Mouse (Mus musculus) CD4-positive, CD25-positive, alpha-beta regulatory T cell, adult 4 months (primary cell): ENCODE data around the gene Arnt2. TPM values are rescaled to one million over a fixed set of nuclear protein-coding genes. Genes with fewer than 3 reads are reported as not detected.

ENCODE experiments used
- ATAC-seq: one replicate; pipeline ENCODE4 v1.8.0; 2017
- polyA plus RNA-seq, 2 experiments: library from polyadenylated mRNA; unstranded; fragments of 100-300 nt; shearing (Covaris generic); gene quantifications; one replicate each; pipeline ENCODE4 v1.2.1; 2017

The Arnt2 gene
- polyA plus RNA-seq, 2 experiments from 2014 or later, result 3.6 to 4.8 TPM

DNA sequence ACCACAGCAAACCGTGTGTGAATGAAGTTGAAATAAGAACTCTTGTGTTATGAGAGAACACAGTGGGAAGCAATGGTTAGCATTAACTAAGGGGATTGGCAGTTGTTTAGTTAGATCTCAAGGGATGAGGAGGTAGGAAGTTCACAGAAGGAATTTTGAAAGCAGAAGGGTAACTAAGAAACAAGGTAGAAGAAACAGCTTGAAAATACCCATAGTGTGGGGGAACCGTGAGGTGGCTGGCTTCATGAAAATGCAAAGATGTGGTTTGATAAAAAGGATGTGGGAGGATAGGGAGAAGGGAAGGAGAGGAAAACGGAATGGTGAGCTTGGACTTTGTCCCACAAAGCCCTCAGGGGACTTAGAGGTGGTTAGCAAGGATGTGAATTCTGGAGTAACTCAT lies 125.0 kb downstream of the Arnt2 start:
- no peak for ATAC-seq

DNA sequence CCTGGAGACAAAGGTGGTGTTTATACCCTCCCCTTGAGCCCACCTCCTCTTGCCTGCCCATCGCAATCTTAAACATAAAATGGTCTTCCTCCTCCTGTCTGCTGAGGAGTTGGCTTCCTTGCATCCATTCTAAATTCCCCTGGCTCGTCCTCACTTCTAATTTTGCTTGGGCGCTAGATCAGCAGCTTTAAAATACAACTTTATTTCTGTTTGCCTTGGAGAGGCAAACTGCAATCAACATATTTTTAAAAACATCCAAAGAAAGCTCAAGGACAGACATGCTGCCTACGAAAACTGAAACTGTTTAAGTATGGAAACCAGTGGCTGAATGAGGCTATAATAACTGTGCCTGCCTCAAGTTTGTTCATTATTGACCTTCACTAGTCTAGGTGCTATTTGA lies 127.7 kb downstream of the Arnt2 start:
- no peak for ATAC-seq

DNA sequence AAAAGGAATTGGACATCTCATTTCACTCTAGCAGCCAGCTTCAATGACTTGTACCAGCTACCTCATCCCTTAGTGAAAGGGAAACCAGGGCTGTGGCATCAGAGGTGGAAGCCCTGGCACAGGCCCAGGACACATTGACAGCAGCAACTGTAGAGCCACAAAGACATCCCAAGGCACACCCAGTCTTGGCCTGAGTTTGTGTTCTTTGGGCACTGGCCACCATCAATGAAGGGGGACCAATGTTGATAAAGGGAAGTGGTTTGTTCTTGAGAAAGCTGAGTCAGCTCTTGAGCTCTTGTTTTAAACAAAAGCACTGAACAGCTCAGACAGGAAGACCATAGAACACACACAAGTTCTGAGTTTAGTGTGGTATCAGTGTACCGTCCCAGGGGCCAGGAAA lies 130.7 kb downstream of the Arnt2 start:
- ATAC-seq, result no peak

DNA sequence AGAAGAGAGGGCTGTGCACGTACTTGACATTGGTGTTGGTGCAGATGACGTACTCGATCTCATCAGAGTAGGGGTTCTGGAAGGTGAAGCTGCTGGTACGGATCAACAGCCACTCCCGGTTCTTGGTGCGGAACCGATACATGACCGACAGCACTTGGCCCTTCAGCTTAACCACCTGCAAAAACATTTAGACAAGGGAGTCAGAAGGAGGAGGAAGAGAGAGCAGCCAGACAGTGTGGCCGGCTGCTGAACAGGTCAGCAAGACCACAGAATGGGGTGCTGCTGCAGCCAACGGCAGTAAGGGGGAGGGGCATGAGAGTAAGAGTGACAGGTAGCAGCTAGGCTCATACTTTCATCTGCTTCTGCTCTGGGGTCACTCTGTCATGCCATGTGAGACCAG lies 134.7 kb downstream of the Arnt2 start:
- no peak for ATAC-seq

DNA sequence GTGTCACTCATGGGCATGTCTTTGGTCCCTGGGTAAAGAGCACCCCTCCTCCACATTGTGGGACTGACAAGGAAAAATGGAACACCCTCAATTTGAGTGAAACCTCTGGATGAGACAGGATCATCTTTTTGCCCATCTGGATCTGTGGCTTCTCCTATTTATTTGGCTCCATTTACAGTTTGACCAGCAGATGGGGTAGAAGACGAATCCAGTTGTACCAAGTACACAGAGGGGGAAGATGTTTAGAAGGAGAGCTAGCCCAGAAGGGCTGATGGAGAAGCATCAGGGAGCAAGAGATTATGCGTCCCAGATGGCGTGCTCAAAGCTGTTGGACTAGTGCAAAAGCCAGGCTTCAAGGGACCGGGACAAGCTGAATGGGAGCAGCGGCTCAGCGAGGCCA lies 136.0 kb downstream of the Arnt2 start:
- ATAC-seq, result no peak

DNA sequence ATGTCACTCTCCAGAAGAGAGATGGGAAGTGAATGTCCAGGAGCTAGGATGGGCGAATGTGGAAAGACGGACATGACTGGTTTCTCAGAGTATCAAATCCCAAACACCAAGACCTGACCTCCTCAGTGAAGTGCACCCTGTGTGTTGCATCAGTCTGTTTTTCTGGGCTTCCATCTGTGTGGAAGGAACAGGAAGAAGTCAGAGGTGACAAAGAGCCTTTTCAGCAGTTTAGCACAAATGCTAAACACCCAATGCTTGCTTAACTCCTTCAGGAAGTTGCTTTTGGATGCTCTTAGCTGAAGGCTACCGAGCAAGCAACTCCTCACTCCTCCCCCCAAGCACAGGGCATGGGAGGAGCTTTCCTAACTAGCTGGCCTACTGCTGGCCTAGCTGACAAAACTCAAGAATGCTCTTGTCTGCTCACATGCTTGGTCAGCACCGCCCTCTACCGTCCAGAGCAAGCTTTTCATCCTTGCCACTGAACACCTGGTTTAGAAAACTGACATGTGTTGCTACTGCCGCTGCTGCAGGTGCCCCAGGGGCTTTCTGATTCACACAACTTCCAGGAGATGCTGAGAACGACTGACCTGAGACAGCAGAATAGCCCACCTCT lies 137.7 kb downstream of the Arnt2 start:
- peak; percentile 93 for ATAC-seq

DNA sequence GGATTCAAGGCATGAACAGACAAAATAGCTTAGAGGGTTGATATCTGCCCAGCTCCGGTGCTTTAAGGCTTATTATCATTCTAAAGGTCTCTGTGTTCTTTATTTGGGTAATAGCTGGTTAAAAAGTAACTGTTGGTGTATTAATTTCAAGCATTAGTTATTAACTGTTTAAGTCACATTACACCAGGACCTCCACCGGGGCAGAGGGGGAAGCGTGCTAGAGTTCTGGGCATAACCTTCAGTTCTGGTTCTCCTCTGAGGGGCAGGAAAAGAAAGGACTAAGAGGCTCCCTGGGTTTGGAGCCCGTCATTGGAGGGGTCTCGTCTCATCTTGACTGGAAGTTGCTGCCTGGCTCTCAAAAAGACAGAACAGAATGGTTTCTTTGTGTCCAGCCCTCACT lies 138.5 kb downstream of the Arnt2 start:
- no peak for ATAC-seq

DNA sequence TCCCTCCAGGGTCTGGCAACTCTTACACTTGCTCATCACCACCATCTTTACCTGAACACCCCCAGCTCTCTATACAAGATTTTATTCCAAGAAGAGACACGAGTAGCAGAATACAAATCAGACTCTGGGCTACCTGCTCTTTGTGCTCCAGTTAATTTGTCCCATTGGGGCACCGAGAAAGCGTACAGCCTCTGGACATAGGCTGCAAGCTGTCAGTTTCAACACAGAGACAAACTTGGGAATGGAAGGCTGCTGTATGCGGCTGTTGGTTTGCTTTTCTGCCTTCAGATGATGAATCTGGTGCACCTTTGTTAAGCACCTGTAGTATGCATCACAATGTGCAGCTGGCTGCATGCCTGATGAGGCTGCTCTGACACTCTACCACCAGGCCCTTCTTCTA lies 146.5 kb downstream of the Arnt2 start:
- ATAC-seq, result no peak

DNA sequence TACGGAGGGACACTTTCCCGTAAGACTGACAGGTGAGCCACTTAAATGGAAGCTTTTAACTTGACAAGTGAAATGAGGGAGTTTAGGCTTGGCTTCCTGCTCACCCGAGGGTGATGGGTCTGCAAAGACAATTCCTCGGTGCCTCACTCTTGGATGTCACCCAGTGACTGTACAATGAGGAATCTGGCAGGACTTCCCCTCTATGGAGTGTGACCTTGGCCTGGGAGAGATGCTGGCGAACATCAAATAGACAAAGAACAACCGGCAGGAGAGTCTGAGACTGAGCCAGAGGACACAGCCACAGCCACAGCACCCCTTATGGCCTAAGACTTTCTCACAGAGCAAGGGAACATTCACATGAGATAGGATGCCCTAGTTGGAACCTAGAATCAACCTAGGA lies 148.6 kb downstream of the Arnt2 start:
- ATAC-seq, result no peak

DNA sequence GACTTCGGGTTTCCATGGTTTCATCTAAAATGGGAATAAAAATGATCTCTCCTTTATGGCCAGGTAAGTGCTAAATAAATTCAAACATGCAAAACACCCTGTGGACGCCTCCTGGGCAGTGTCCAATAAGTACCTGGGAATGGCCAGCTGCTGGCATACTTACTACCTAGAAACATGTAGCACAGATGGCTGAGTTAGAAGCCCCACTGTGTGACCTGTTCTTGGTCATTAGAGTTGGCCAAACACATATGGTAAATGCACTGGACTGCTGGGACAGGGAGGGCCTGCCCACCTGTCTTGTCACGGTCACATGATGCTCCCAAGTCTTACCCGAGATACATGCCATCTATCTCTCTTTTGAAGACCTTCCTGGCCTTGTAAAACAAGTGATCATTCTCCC lies 149.6 kb downstream of the Arnt2 start:
- no peak for ATAC-seq

DNA sequence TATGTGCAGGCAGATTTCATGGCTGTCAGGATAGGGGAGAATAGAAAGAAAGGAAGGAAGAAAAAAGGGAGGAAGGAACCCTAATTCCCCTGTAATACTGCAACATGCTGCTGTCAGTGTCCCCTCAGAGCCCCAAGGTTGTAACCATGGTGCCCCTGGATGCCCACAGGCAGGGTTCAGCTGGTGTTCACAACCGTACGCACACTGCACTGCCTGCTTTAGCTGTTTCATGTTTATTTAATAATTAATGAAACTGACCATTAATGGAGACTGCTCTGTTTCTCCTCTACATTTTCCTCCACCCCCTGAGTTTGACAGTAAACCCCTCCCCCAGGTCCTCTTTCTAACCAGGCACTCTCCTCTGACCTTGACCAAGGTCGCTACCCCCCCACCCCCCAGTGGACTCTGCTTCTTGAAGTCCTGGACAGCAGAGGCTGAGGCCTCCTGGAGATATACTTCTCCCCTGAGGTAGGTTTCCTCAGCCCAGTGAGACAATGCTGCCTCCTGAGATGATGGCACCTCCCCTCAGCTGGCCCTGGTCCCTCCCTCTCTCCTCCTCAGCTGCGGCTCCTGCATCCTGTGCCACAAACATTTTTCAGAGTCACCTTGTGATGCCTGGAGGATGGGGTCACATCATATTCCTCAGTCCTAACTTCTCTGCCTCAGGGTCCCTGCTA lies 150.5 kb downstream of the Arnt2 start:
- no peak for ATAC-seq

DNA sequence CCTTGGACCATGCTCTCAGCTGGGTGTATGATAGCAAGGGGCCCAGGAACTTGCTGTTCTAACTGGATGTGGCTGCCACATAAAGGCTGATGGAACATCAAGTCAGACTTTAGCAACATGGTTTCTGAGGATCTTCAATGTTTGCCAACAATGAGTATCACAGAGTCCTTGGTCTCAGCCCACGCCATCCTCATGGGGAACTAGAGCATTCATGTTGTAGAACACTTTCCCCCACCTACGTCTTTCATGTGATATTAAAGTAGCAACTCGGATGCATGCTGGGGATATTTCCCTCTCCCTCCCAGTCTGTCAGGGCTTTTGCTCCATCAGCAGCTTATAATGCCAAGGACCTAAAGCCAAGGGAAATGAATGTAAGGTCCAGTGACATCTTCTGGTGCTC lies 153.3 kb downstream of the Arnt2 start:
- ATAC-seq, result no peak

DNA sequence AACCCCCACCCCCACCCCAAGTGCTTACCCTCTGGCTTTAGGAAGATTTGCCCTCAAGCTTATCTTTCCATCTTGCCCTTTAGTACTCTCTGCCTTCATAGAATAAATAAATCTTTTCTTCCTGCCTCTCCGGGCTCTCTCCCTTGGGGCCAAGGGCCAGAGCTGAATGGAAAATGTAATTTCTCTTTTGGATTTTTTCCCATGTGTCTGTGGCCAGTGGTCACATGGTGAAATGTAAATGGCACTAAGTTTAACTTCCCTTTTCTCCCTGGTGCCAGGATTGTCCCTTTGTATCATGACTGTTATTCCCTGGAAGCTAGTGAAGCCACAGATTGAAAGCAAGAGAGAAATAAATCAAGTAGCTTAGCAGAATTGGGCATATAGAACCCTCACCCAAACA lies 153.7 kb downstream of the Arnt2 start:
- no peak for ATAC-seq

DNA sequence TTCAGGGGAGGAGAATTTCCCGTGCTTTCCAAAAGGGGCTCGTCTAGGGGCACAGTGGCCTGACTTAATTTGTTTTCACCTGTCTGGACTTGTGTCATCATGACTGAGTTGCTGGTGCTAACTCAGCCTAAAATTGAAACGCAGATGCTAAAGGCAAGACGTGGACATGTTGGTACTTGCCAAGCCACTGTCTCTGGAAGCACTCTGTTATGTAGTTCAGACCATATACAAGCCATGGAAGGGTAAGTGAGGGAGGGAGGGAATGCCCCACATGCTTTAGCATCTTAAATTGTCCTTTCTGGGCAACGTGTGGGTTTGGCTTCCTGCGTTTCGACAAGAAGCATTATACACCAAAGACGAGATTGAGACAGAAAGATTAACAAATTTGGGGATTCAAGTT lies 155.1 kb downstream of the Arnt2 start:
- ATAC-seq, result no peak

DNA sequence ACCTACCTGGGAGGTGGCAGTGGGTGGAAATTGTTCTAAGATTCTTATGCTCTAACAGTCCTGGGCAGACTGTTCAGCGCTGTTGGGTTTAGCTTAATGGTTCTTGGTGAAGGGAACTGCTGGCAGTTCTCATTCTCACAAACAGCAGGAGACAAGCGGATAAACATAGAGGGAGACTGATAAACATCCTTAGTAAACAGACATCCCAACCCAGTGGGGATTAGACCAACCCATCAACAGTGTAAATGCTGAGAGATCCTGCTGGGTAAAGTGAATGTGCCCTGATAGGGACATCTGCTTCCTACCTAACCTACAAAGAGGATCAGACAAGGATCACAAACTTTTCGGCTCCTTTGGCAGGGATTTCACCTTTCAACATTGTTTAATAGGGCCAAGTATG lies 155.7 kb downstream of the Arnt2 start:
- ATAC-seq, result no peak

DNA sequence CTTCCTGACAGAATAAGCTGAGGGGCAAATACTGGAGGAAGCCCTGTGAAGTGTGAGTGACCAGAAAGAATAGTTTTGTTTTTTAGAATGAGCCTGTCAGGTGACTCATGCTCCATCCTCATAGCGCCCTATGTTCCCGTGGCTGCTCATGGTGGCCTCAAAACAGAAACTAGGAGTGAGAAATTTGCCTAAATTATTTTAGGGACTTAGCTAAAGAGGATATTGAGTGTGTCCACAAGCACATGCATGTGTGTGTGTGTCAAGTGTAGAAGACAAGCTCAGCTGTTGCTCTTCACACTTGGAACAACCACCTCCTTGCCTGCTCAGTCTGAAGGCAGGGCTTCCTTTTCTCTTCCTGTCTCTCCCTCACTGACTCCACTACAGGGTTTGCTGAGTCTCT lies 158.3 kb downstream of the Arnt2 start:
- no peak for ATAC-seq

DNA sequence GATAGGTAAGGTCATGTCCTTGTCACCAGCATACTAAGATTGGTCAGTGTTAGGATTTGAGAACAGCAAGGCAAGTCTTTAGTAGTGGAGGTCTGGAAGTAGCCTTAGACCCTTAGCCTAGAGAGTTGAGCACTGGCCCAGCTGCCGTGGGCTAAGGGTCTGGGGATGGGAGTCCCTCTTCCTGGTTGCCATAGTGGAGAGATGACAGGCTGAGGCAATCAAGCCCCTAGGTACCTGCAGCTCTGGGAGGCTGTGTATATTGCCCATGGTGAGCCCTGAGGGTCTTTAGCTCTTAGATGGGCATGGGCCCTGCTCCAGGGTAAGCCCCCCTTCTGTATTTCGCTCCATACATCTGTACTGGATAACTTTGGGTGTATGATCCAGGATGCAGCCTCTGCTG lies 159.2 kb downstream of the Arnt2 start:
- ATAC-seq, result no peak

DNA sequence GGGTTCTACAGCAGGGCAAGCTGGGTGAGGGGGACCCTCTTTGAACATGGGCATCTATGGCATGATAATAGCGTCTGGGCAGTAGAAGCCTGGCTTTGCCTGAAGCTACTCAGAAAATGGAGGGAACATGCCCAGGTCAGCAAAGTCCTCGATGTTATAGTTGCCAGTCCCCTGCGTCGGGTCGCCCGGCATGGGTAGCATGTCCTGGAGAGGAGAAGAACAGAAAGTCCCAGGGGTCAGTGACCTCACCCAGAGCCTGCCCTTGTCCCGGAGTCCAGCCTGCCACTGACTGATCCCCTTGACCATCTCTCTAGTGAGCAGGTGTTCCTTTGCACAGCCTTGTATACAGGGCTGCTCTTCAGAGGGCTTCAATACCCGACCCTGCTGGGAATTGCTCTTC lies 160.0 kb downstream of the Arnt2 start:
- no peak for ATAC-seq

DNA sequence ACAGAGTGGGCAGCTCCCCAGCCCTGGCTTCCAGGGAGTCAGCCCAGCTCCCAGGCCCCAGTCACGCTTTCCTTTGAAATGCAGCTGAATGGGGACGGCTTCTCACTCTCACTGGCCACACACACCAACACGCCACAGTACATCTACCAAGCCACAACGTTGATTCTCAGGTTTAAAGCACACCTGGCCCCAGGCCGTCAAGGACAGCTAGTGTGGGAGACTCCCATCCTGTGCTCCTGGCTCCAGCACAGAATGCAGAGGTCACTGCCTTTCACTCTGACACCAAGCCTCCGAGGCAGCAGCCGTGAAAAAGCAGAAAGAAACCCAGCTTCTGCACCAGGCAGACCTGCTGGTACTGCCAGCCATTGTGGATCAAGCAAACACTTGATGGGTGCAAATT lies 160.6 kb downstream of the Arnt2 start:
- ATAC-seq, result no peak

DNA sequence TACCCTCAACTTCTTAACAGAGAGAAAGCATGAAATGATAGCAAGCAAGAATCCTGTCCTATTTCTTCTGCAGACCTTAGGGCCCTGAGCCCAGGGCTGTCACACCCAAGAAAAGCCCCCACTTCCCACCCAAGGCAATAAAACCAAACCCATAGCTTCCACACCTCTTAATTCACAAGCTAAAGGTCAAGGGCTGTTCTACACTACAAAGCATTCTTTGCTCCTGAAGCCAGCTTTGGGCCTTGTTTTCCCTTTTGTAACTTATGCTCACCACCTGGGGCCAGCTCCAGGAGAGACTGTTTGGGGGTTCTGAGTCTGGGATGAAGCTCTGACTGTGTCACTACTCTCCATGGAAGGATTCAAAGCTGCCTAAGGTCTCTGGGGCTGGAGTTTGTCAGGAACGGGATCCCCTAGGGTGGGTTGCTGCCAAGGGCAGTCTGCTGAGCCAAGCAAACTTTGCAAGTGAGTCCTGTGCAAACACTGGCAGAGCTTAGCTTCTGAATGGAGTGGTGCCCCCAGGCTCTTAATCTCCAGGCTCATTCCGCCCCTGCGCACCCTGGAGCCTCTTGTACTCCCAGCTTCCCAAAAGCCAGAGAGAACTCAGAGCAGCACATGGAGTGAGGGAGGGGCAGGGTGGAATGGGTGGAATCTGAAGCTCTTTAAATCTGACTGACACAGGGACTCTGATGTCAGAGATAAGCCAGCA lies 161.9 kb downstream of the Arnt2 start:
- no peak for ATAC-seq

DNA sequence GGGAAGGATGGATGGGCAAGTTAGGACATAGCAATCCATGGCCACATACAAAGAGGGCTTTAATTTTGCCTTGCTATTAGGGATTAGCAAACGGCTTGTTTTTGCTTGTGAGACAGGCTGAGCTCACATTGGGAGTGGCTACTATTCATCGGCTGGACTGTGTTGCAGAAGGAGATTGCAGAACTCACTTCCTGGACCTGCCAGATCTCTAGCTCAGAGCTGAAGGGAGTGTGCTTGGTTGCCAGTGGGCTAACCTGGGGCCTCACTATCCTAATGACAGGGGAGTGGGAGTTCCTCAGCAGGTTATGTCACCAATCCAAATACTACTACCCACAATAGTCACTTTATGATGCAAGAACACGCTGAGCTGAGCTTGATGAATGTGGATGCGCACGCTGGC lies 163.1 kb downstream of the Arnt2 start:
- no peak for ATAC-seq

DNA sequence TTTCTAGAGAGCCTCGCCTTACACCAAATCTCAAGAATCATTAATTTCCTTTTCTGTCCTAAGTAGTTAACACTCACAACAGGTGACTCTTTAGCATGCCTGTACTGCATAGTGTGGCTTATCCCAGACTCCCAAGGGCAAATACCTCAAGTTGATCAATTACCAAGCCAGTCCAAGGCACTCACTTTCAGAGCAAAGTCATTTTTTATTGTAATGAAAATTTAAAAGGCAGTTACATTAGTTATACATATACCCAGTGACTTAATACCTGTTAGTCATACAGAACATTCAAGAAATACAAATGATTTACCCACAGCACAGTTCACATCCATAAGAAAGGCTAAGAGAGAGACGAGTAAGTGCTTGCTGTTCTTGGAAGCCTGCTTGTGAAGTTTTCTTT lies 163.9 kb downstream of the Arnt2 start:
- ATAC-seq, result no peak

DNA sequence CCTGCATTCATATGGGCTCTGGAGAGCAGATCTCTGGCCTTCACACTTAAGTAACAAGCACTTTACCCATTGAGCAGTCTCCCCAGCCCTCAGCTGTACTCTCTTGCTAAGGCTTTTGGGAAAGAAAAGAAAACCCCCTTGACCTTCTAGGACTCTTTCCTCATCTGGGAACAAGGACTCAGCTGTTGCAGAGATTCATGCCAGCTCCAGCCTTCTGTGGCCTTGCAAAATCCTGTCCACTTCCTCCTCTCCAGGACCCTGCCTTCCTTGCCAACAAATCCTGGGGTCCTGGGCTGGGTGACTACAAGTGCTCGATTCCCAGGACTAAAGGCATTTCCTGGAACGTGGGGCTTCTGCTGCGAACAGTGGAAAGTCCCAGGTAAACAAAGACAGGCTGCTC lies 169.6 kb downstream of the Arnt2 start:
- ATAC-seq, result no peak

DNA sequence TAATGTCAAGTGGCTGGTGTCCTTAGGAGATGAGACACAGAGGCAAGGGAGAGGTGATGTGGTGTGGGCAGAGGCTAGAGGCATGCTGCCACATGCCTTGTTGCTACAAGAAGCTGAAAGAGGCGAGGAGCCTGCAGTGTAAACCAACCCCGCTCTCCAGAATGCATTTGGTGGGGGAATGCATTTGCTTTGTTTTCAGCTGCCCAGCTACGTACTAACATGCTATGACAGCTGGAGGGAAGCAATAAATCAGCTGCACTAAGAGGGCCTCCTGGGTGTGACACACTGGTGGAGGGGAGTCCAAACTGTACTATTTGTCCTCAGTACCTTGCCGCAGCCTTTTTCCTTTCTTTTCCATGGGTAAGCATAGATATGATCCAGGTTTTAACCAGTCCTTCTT lies 172.3 kb downstream of the Arnt2 start:
- no peak for ATAC-seq
